Mouse (Mus musculus) liver, embryonic 18 days (tissue): Measurements from ENCODE around the gene Baz2a. TPM values are rescaled to one million over a fixed set of nuclear protein-coding genes. Genes with fewer than 3 reads are reported as not detected.

Source experiments
- polyA plus RNA-seq: library from polyadenylated mRNA; depleted of rRNA; stranded (reverse); fragments of >200 nt; gene quantifications from 2 replicates; pipeline ENCODE4 v1.2.3, GENCODE M21; 2012; rRNA removed

The Baz2a gene
- 8.8 and 10.8 TPM in 2 replicates for polyA plus RNA-seq

DNA sequence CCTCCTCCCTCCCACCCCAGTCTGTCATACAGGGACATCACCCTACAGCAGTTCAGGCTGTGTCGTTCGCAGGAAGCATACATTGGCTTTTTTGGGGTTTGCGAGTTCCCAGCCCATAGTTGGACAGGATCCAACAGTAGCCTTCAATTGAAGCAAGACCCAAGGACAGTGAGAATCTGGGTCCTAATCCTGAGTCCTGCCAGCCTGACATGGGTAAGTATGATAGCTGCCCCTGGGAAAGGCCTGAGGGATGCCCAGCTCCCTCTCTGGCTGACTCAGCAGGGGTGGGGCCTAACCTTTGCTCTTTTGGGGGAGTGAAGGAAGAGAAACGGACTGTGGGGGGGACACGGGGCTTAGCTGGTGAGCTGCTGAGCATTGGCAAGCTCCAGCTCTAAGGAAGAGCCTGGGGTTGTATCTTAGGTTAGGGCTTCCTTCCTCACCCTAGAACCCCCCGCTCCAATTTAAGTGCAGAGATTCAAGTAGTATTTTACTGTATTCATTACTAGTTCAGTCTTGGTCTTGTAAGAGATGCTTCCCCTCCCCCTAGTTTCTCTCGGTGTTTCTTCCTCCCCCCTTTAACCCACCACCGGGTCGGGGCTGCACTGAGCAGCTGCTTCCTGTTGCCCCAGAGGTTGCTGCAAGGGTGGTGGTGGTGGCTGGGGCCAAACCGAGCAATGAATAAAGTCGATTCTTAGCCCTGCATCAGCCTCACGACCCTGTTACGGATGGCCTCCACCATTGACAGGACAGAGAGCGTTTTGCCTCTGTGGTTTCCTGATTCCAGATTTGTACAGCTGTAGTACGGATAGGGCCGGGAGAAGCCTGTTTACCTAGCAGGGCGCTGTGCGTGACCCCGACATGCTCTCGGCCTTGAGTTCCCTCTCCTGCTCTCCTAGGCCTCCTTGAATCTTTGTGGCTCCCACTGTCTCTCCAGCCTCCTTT, at the start of gene Baz2a:
Gene Baz2a (plus strand): TSS at position 14 of the 942 bp plus-strand sequence.

DNA sequence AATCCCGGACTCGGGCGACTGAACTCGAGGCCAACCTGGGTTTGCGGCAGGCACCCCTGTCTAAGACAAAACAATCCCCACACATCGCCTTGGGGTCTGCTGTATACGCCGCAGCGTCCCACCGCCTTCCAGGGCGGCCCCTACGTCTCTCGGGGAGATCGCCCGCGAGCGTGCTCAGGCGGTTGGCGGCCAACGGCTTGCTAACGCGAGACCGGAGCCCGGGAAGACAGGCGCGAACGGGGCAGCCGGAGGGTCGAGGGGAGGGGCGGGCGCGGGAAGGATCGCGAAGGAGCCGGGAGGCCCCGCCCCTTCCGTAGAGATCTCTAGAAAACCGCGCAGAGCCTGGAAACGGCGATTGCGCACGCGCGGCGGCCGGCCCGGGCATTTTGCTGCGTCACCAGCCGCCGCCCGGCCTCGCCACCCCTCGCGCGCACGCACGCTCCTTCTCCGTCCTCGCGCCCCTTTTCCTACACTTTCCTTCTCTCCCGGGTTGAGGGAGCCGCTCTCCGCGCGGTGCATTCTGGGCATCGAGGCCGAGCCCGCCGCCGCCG, 32.7 kb upstream of the Baz2a start, which contains the start of gene Ptges3:
Gene Ptges3 (plus strand): TSS at position 354 of the 551 bp plus-strand sequence.

DNA sequence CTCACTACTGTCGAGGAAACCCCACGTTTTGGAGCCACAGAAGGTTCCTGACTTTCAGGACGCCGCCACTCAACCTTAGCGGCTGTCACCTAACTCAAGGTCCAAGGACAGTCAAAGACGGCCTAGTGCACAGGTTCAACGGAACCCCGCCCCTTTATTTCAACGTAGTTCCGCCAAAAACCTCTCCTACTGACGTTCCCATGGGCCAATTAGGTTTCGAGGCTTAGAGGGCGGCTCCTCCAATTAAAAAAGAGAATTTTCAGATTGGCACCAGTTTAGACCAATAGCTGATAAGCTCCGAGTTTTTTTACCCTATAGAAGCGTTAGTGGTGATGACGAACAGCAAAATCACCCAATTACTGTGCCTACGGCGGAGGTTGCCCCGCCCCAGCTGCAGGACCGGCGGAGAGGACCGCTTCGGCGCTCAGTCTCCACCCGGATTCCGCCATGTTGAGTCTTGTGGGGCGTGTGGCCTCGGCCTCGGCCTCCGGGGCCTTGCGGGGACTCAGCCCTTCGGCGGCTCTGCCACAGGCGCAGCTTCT, 8.4 kb upstream of the Baz2a start, which contains the start of gene Atp5b:
Gene Atp5b (plus strand): TSS at position 394 of the 542 bp plus-strand sequence.

Other genes starting within 250 kb of the Baz2a start
- 0.03 and 0.04 TPM in 2 replicates for gene Rdh19, start 241.6 kb upstream of the Baz2a start, polyA plus RNA-seq
- gene Rdh16f2, start 225.1 kb upstream of the Baz2a start, polyA plus RNA-seq: 3.1 TPM in 2 replicates
- gene Rdh7, start 202.8 kb upstream of the Baz2a start, polyA plus RNA-seq: 220 and 280 TPM in 2 replicates
- 0.02 and 0.04 TPM in 2 replicates for gene Sdr9c7, start 193.1 kb upstream of the Baz2a start, polyA plus RNA-seq
- gene Hsd17b6, start 84.0 kb upstream of the Baz2a start, polyA plus RNA-seq: 9.3 and 13.8 TPM in 2 replicates
- 18.7 and 20.6 TPM in 2 replicates for gene Prim1, start 76.4 kb upstream of the Baz2a start, polyA plus RNA-seq
- gene Naca, start 56.0 kb upstream of the Baz2a start, polyA plus RNA-seq: 282 TPM in 2 replicates
- 30.8 and 34.7 TPM in 2 replicates for gene Ptges3, start 32.6 kb upstream of the Baz2a start, polyA plus RNA-seq
- gene Atp5b, start 8.3 kb upstream of the Baz2a start, polyA plus RNA-seq: 1,169 and 1,252 TPM in 2 replicates
- 13.5 and 14.2 TPM in 2 replicates for gene Rbms2, start 88.7 kb downstream of the Baz2a start, polyA plus RNA-seq
- gene Gls2, start 102.9 kb downstream of the Baz2a start, polyA plus RNA-seq: 50.2 and 50.4 TPM in 2 replicates
- 34.1 and 34.9 TPM in 2 replicates for gene Spryd4, start 120.2 kb downstream of the Baz2a start, polyA plus RNA-seq
- 0.01 TPM in 1 of 2 replicates, not detected in the other for gene Mip, start 134.3 kb downstream of the Baz2a start, polyA plus RNA-seq
- 6.6 and 6.7 TPM in 2 replicates for gene Timeless, start 140.5 kb downstream of the Baz2a start, polyA plus RNA-seq
- 13.0 and 18.7 TPM in 2 replicates for gene Apon, start 162.5 kb downstream of the Baz2a start, polyA plus RNA-seq
- gene Apof, start 177.1 kb downstream of the Baz2a start, polyA plus RNA-seq: 813 and 951 TPM in 2 replicates
- gene Stat2, start 179.0 kb downstream of the Baz2a start, polyA plus RNA-seq: 20.6 and 23.1 TPM in 2 replicates
- 0.03 and 0.06 TPM in 2 replicates for gene Il23a, start 207.2 kb downstream of the Baz2a start, polyA plus RNA-seq
- 13.6 and 15.8 TPM in 2 replicates for gene Pan2, start 211.8 kb downstream of the Baz2a start, polyA plus RNA-seq
- gene Cnpy2, start 230.9 kb downstream of the Baz2a start, polyA plus RNA-seq: 57.3 and 69.2 TPM in 2 replicates
- gene Cs, start 246.2 kb downstream of the Baz2a start, polyA plus RNA-seq: 59.5 and 64.0 TPM in 2 replicates